Mouse (Mus musculus): ENCODE data around the gene Nphs1. TPM values are rescaled to one million over a fixed set of nuclear protein-coding genes. Genes with fewer than 3 reads are reported as not detected.

Gene Nphs1
- total and polyA plus RNA-seq, 3 experiments, result 1.0 to 2.4 TPM; not detected in 1

- Histone ChIP-seq H3K36me3 (replicated peaks in 1 of 2; ENCODE audit: control insufficient read depth in 1 of 2, insufficient read depth in 1 of 2, low read length in 1 of 2) (no peaks in the 10 kb centered on the region), H3K9me3 (replicated peaks; ENCODE audit: low read length) (peaks cover 38% of the 10 kb centered on the region), H3K27me3 (replicated peaks) (peaks cover 64% of the 10 kb centered on the region), H3K27ac (ENCODE audit: insufficient read depth, low read depth) (no peak overlapping the region), H3K9ac (ENCODE audit: insufficient read depth, low read depth) (no peak overlapping the region), H3K4me1 (ENCODE audit: control insufficient read depth in 1 of 2, insufficient read depth in 2 of 2) (no peaks in the 10 kb centered on the region), H3K4me2 (ENCODE audit: insufficient read depth, low read depth, poor library complexity, severe bottlenecking) (no peak overlapping the region), H3K79me2 (replicated peaks; ENCODE audit: control insufficient read depth, extremely low read depth, insufficient read depth, poor library complexity, severe bottlenecking) (no peaks in the 10 kb centered on the region), H3K4me3 (replicated peaks in 1 of 3; ENCODE audit: low read depth in 2 of 3, low read length in 2 of 3, poor library complexity in 1 of 3) (no peak overlapping the region)
- no peak for TF ChIP-seq POLR2A (IDR thresholded peaks at IDR 0.05; ENCODE audit: low read depth, low read length)
- TF ChIP-seq MAZ (IDR thresholded peaks at IDR 0.05; ENCODE audit: low read depth, low read length), result no peak
- TF ChIP-seq SIN3A (IDR thresholded peaks at IDR 0.05; ENCODE audit: low read length), result no peak
- no peak for TF ChIP-seq MEF2A (IDR thresholded peaks at IDR 0.05; ENCODE audit: borderline replicate concordance, low read depth, low read length)
- no peak for TF ChIP-seq POLR2AphosphoS2 (IDR thresholded peaks at IDR 0.05; ENCODE audit: low read depth, low read length)
- no peak for TF ChIP-seq MAX (IDR thresholded peaks at IDR 0.05; ENCODE audit: low read length)
- TF ChIP-seq USF2 (conservative IDR thresholded peaks at IDR 0.05; ENCODE audit: low read depth, low read length), result no peak
- no peak for TF ChIP-seq KAT2A (IDR thresholded peaks at IDR 0.05; ENCODE audit: insufficient replicate concordance, low read length)
- no peak for TF ChIP-seq TCF12 (IDR thresholded peaks at IDR 0.05; ENCODE audit: low read depth, low read length)
- no peak for TF ChIP-seq IRF4 (IDR thresholded peaks at IDR 0.05; ENCODE audit: low read depth, low read length)
- TF ChIP-seq CTCF (conservative IDR thresholded peaks at IDR 0.05 in 1 of 2, IDR thresholded peaks at IDR 0.05 in 1 of 2; ENCODE audit: low read depth in 2 of 2, low read length in 2 of 2), result no peak
- no peak for DNase-seq (ENCODE audit: extremely low read depth)
- dilution Hi-C loops (cut with MboI; ENCODE audit: extremely low pct_ligation_motif_present, extremely low pct_unique_long_range_greater_than_20kb, low sequenced_read_pairs) (no loop called here), in situ Hi-C loops (cut with MboI; ENCODE audit: low pct_ligation_motif_present, low pct_unique_long_range_greater_than_20kb, low sequenced_read_pairs) (loop anchor here (10.0 kb wide), 1 partner anchor 50 kb away; the partner anchor contains the start of gene Prodh2)
These were observed 13.8 kb upstream of the Nphs1 start for GRCm38 (mm10) chr7:30444154-30444970.

- Histone ChIP-seq H3K27me3 (replicated peaks) (peaks cover 64% of the 10 kb centered on the region), H3K27ac (ENCODE audit: insufficient read depth, low read depth) (no peak within 1 kb of the TSS), H3K9me3 (replicated peaks; ENCODE audit: low read length) (peaks cover 38% of the 10 kb centered on the region), H3K9ac (ENCODE audit: insufficient read depth, low read depth) (0 out of 2 replicates have a peak within 1 kb of the TSS, but pooled peaks have one; percentile 18), H3K4me1 (ENCODE audit: control insufficient read depth in 1 of 2, insufficient read depth in 2 of 2) (no peaks in the 10 kb centered on the region), H3K36me3 (replicated peaks in 1 of 2; ENCODE audit: control insufficient read depth in 1 of 2, insufficient read depth in 1 of 2, low read length in 1 of 2) (no peaks in the 10 kb centered on the region), H3K79me2 (replicated peaks; ENCODE audit: control insufficient read depth, extremely low read depth, insufficient read depth, poor library complexity, severe bottlenecking) (no peaks in the 10 kb centered on the region), H3K4me3 (replicated peaks in 1 of 3; ENCODE audit: low read depth in 2 of 3, low read length in 2 of 3, poor library complexity in 1 of 3) (peak within 1 kb of the TSS in 1 of 3 experiments; percentile 39), H3K4me2 (ENCODE audit: insufficient read depth, low read depth, poor library complexity, severe bottlenecking) (peak within 1 kb of the TSS; percentile 16; the same call in 1 of the 2 replicates)
- in situ Hi-C loops (cut with MboI; ENCODE audit: low pct_ligation_motif_present, low pct_unique_long_range_greater_than_20kb, low sequenced_read_pairs) (loop anchor here (10.0 kb wide), 1 partner anchor 50 kb away; the partner anchor contains the start of gene Prodh2), dilution Hi-C loops (cut with MboI; ENCODE audit: extremely low pct_ligation_motif_present, extremely low pct_unique_long_range_greater_than_20kb, low sequenced_read_pairs) (no loop called here)
- TF ChIP-seq MAFK (IDR thresholded peaks at IDR 0.05; ENCODE audit: insufficient replicate concordance, low read length) (no peak), USF1 (IDR thresholded peaks at IDR 0.05; ENCODE audit: low read depth, low read length) (no peak), NRF1 (IDR thresholded peaks at IDR 0.05; ENCODE audit: low read depth, low read length) (peak; percentile 39; the same call in 1 of the 2 replicates), JUND (conservative IDR thresholded peaks at IDR 0.05; ENCODE audit: low read depth, low read length) (no peak), TBP (conservative IDR thresholded peaks at IDR 0.05; ENCODE audit: low read depth, low read length) (no peak)
- DNase-seq (ENCODE audit: extremely low read depth), result no peak
These were observed 13.0 kb upstream of the Nphs1 start, which contains the start of gene Aplp1 for GRCm38 (mm10) chr7:30444971-30445751. Gene Aplp1, minus strand, starts transcription at chr7:30445535.

Data from CH12.LX (cell line).